Mouse (Mus musculus) embryonic facial prominence, embryonic 13.5 days (tissue): ENCODE measurements at regions not wholly inside any gene's neighbourhood (a gene's known extent, or its start where the extent isn't known, plus 50 kb on each side); places are given as distances from the start of the nearest gene placed in this dataset.

ENCODE experiments used
- ATAC-seq: fragments of 200-750 bp; cut with Nextera tagmentation; 2 replicates; pipeline ENCODE4 v1.8.0; 2017; ENCODE audit warnings: low read depth; ENCODE audit not compliant: insufficient number of reproducible peaks, insufficient read depth, low FRiP score, low TSS enrichment
- H3K27ac ChIP-seq: fragments of 300-500 bp; sonication (generic); 2 replicates; pipeline ENCODE4 v1.5.1; 2015; ENCODE audit warnings: moderate library complexity, mild to moderate bottlenecking, inconsistent platforms
- H3K27me3 ChIP-seq: fragments of 300-500 bp; sonication (generic); 2 replicates; pipeline ENCODE4 v1.6.1; 2015; ENCODE audit warnings: mild to moderate bottlenecking, inconsistent platforms
- H3K36me3 ChIP-seq: fragments of 300-500 bp; sonication (generic); 2 replicates; pipeline ENCODE4 v1.6.1; 2015; ENCODE audit warnings: mild to moderate bottlenecking, inconsistent platforms
- H3K4me1 ChIP-seq: fragments of 300-500 bp; sonication (generic); 2 replicates; pipeline ENCODE4 v1.6.1; 2015; ENCODE audit warnings: inconsistent platforms
- H3K4me2 ChIP-seq: fragments of 300-500 bp; sonication (generic); 2 replicates; pipeline ENCODE4 v1.6.1; 2015; ENCODE audit warnings: moderate library complexity, mild to moderate bottlenecking, inconsistent platforms
- H3K4me3 ChIP-seq: fragments of 300-500 bp; sonication (generic); 2 replicates; pipeline ENCODE4 v1.5.1; 2015; ENCODE audit warnings: mild to moderate bottlenecking, inconsistent platforms
- H3K9ac ChIP-seq: fragments of 300-500 bp; sonication (generic); 2 replicates; pipeline ENCODE4 v1.6.1; 2015; ENCODE audit warnings: mild to moderate bottlenecking, inconsistent platforms
- H3K9me3 ChIP-seq: fragments of 300-500 bp; sonication (generic); 2 replicates; pipeline ENCODE4 v1.6.1; 2016; ENCODE audit warnings: inconsistent platforms
- WGBS: fragments of 180-500 bp; shearing (Covaris S2); methylation state at CpG from one replicate; pipeline ENCODE4 v1.1.7; 2015; ENCODE audit warnings: mixed read lengths; 5-methylcytosine and 5-hydroxymethylcytosine counted together

DNA sequence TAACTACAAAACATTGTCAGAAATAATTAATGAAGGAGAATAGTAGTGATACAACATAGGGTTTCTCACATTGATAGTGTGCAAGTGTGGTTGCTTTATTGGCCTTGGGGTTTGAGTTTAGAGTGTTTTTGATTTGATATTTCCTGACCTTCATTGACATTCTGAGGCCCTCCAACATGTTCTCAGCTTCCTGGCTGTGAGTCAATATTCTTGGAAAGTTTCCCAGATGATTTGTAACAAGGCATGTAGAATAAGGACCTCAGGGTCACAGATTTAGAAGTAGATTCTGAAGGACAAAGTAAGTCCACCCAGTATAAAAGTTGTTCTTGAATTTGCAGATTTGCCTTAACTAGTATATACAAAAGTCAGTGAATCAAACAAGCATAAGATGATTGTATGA is 969.7 kb upstream of the Pcdh9 start:
- no peak overlapping the region for H3K4me3 ChIP-seq
- H3K27ac ChIP-seq = no peak overlapping the region
- no peaks in the 10 kb centered on the region for H3K4me1 ChIP-seq
- no peaks in the 10 kb centered on the region for H3K27me3 ChIP-seq
- H3K9ac ChIP-seq = no peak overlapping the region
- no peak for ATAC-seq
- H3K9me3 ChIP-seq = no peaks in the 10 kb centered on the region
- no peaks in the 10 kb centered on the region for H3K36me3 ChIP-seq
- H3K4me2 ChIP-seq = no peak overlapping the region

DNA sequence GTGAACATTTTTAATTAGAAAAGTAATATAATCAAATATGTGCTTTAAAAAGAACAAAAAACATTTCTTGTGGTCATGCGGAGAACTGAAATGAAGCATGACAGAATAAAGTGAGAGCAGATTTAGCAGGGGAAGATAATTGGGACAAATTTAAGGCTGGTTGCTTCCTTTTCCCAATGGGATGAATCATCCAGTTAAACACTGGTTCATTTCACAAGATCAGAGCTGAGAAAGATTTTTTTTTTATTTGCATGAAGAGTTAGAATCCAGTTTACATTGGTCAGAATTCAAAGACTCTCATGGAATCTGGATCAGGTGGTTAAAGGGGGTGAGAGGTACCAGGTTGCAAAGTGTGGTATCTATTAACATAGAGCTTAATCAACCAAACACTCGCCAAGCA is 978.5 kb upstream of the Pcdh9 start:
- WGBS = 33% methylated on average over 2 of the region's 2 CpGs

DNA sequence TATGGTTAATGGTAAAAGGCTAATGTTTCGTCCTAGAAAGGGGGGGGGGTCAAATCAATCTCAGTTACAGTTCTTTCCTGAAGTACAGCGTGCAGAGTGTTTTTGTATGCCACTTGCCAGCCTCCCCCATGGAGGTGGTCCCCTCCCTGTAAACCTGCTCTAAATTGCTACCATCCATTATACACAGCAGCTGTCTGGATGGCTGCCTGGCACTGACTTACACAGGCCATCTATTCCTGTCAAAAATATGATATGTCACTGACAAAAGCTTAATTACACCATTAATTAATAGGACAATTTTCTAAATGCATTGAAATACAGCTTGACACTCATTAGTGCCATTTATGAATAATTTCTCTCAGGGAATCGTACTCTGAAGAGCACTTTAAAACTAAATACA is 995.0 kb upstream of the 4921530L21Rik start:
- 65% methylated on average over 3 of the region's 3 CpGs for WGBS
- no peak overlapping the region for H3K9ac ChIP-seq
- H3K4me1 ChIP-seq = no peaks in the 10 kb centered on the region

More for the DNA sequence above, 978.5 kb upstream of the Pcdh9 start:
- H3K36me3 ChIP-seq = no peaks in the 10 kb centered on the region
- H3K4me3 ChIP-seq = no peak overlapping the region
- no peaks in the 10 kb centered on the region for H3K9me3 ChIP-seq
- no peaks in the 10 kb centered on the region for H3K4me1 ChIP-seq
- H3K4me2 ChIP-seq = no peak overlapping the region
- H3K27me3 ChIP-seq = no peaks in the 10 kb centered on the region
- no peak overlapping the region for H3K9ac ChIP-seq
- ATAC-seq = no peak
- no peak overlapping the region for H3K27ac ChIP-seq

DNA sequence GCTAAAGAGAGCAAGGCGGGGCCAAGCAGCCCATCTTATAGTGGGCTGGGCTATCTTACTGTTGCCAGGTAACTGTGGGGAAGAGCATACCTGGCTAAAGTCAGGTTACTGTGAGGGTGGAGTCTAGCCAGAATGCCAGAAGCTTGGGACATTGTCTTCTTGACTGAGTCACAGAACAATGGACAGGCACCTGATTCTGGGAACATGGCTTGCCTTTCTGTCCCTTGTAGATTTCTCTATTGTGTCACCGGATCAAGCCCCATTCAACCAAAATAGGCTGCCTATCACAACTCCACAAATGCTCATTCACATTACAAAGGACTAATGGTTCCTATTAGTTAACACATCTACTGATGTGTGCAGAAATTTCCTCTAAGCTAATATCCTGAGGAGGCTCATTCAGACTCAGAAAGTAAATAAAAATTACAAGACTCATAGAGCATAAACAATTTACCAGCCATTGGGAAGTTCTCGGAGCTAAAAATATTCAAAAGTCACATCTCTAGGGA is 985.7 kb upstream of the 4921530L21Rik start:
- Histone ChIP-seq H3K4me3 (no peak overlapping the region), H3K9me3 (no peaks in the 10 kb centered on the region), H3K4me1 (0 out of 2 replicates have a peak, but pooled peaks cover 4% of the 10 kb centered on the region), H3K27ac (no peak overlapping the region), H3K4me2 (no peak overlapping the region), H3K36me3 (no peaks in the 10 kb centered on the region), H3K27me3 (no peaks in the 10 kb centered on the region), H3K9ac (no peak overlapping the region)
- ATAC-seq = no peak
- 86% methylated on average over 3 of the region's 3 CpGs for WGBS

More for the DNA sequence above, 995.0 kb upstream of the 4921530L21Rik start:
- H3K27me3 ChIP-seq = no peaks in the 10 kb centered on the region
- H3K36me3 ChIP-seq = no peaks in the 10 kb centered on the region
- H3K4me2 ChIP-seq = no peak overlapping the region
- H3K4me3 ChIP-seq = no peak overlapping the region
- H3K9me3 ChIP-seq = no peaks in the 10 kb centered on the region
- ATAC-seq = no peak
- no peak overlapping the region for H3K27ac ChIP-seq

DNA sequence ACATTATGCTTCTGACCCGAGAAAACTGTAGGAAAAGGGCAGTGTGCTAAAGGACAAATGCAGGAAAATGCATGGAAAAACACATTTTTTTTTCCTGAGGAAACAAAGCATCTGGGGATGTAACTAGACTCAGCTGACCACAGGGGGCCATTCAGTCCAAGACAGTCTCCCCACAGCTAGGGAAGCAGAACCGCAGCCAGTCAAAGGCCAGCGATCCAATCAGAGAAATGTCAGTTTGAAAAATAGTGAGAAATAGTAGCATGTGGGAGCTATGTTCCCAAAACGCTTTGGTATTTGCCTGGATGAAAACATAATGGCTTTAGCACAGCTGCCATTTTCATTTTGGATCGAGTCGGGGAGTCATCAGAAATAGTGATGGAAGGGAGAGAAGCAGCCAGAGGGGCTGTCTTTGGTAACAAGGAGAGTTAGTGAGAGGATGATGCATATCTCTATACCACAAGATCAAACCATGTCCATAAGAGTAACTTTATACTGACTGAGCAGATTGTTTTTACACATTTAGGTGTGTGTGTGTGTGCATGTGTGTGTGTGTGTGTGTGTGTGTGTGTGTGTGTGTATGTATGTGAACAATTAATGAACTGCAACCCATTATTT is 982.3 kb upstream of the 4921530L21Rik start:
- no peak for ATAC-seq
- no peaks in the 10 kb centered on the region for H3K36me3 ChIP-seq
- H3K27me3 ChIP-seq = no peaks in the 10 kb centered on the region
- H3K4me3 ChIP-seq = no peak overlapping the region
- no peak overlapping the region for H3K27ac ChIP-seq
- 52% methylated on average over 6 of the region's 6 CpGs for WGBS
- no peaks in the 10 kb centered on the region for H3K9me3 ChIP-seq
- 0 out of 2 replicates have a peak, but pooled peaks cover 4% of the 10 kb centered on the region for H3K4me1 ChIP-seq
- H3K9ac ChIP-seq = no peak overlapping the region
- H3K4me2 ChIP-seq = peak overlapping the region; percentile 20; the same call in 1 of the 2 replicates

DNA sequence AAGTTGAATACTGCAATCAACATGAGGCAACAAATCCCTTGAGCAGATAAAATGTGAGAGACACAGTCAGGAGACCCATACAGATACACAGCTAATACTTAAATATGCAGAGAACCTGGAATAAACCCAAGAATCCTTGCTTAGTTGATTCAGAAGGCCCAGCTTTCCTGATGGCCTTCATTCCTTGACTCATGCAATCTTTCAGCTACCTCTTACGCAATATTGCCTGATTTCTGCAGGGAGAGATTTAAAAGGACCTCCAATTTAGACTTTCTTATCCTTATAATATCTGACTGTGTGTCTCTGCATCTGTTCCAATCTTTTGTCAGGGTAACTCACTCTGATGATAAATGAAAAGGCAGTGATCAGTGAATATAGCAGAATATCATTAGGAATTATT is 968.7 kb upstream of the 4921530L21Rik start:
- H3K9me3 ChIP-seq = no peaks in the 10 kb centered on the region
- H3K36me3 ChIP-seq = no peaks in the 10 kb centered on the region
- no peaks in the 10 kb centered on the region for H3K4me1 ChIP-seq
- H3K4me3 ChIP-seq = no peak overlapping the region
- 93% methylated on average over 1 of the region's 1 CpGs for whole genome bisulfite sequencing
- no peaks in the 10 kb centered on the region for H3K27me3 ChIP-seq
- no peak overlapping the region for H3K27ac ChIP-seq
- no peak overlapping the region for H3K4me2 ChIP-seq
- no peak overlapping the region for H3K9ac ChIP-seq
- ATAC-seq = no peak

DNA sequence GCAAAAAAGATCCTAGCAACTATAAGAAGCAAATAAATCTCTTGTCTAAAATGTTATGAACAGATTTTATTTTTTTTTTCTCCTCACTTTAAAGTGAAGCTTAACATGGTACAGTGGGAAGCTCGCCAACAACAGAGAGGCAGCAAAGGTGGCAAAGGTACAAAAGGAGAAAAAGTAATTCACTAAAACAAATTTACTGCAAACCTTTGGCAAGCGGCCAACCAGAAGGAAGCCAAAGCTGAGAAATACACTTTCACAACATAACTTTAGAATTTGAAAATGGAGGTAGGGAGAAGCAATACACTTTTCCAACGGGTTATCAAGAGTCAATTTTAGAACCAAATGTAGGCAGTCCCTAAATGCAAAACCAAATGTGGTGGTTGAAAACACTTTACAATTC is 939.6 kb upstream of the 4921530L21Rik start:
- H3K27ac ChIP-seq = no peak overlapping the region
- H3K4me2 ChIP-seq = no peak overlapping the region
- no peaks in the 10 kb centered on the region for H3K4me1 ChIP-seq
- no peak overlapping the region for H3K9ac ChIP-seq
- no peaks in the 10 kb centered on the region for H3K9me3 ChIP-seq
- ATAC-seq = no peak
- WGBS = 82% methylated on average over 3 of the region's 3 CpGs
- no peaks in the 10 kb centered on the region for H3K36me3 ChIP-seq
- no peak overlapping the region for H3K4me3 ChIP-seq
- no peaks in the 10 kb centered on the region for H3K27me3 ChIP-seq
